8 mouse cellular contexts compared by ENCODE assay signal in genomic region chr11:113439328-113440030, GRCm38 (mm10).
DNase-seq lines count a peak whose midpoint lies in the region; ATAC-seq and TF ChIP-seq lines count a peak whose summit lies in the region.

No protein-coding gene starts in this region.

- peak; percentile 97 for DNase-seq in brain, embryonic 14.5 days (ENCODE audit: low read depth)
- DNase-seq in hindbrain, postnatal 0 days (ENCODE audit: low spot score), result peak; percentile 65
- peak; percentile 94 for DNase-seq in midbrain, embryonic 11.5 days (ENCODE audit: low spot score, missing footprints)
- no peak for DNase-seq in ovary, postnatal 14 days (ENCODE audit: low spot score)
- no peak for DNase-seq in T-cell, adult 2 months (ENCODE audit: low spot score)
- no peak for DNase-seq in heart, postnatal 14 days
- no peak for DNase-seq in gastrocnemius, adult 18-20 months (ENCODE audit: low spot score)

- ATAC-seq in embryonic facial prominence, embryonic 12.5 days (ENCODE audit: insufficient number of reproducible peaks, insufficient read depth, low FRiP score, low TSS enrichment), result peak; percentile 37; the same call in 1 of the 2 replicates
- peak; percentile 87 for ATAC-seq in hindbrain, postnatal 0 days
- peak; percentile 93 for ATAC-seq in midbrain, embryonic 11.5 days (ENCODE audit: low FRiP score)

- H3K4me1 ChIP-seq in embryonic facial prominence, embryonic 12.5 days, result peaks cover 10% of the 10 kb centered on the region; the same call in 1 of the 2 replicates
- H3K4me1 ChIP-seq in hindbrain, postnatal 0 days (ENCODE audit: insufficient read depth, low read length), result no peaks in the 10 kb centered on the region; the same call in 1 of the 2 replicates
- H3K4me1 ChIP-seq in midbrain, embryonic 11.5 days (ENCODE audit: control insufficient read depth, insufficient read depth, low read length), result peaks cover 21% of the 10 kb centered on the region

- no peak for TF ChIP-seq CTCF in brain, embryonic 14.5 days (IDR thresholded peaks at IDR 0.05; ENCODE audit: borderline replicate concordance, extremely low read depth, insufficient read depth, insufficient read length)
- TF ChIP-seq CTCF in hindbrain, postnatal 0 days (IDR thresholded peaks at IDR 0.05; ENCODE audit: low read depth), result no peak

- WGBS in embryonic facial prominence, embryonic 12.5 days, result 40% methylated on average over 20 of the region's 20 CpGs
- WGBS in hindbrain, postnatal 0 days, result 20% methylated on average over 20 of the region's 20 CpGs
- 26% methylated on average over 20 of the region's 20 CpGs for WGBS in midbrain, embryonic 11.5 days

- H3K4me3 ChIP-seq in embryonic facial prominence, embryonic 12.5 days, result no peak overlapping the region
- H3K4me3 ChIP-seq in hindbrain, postnatal 0 days (ENCODE audit: low read length), result no peak overlapping the region
- no peak overlapping the region for H3K4me3 ChIP-seq in midbrain, embryonic 11.5 days (ENCODE audit: low read depth, low read length)

- no peak for TF ChIP-seq POLR2A in brain, embryonic 14.5 days (IDR thresholded peaks at IDR 0.05; ENCODE audit: borderline replicate concordance, extremely low read depth, insufficient read depth, insufficient read length, poor library complexity, severe bottlenecking)

- H3K36me3 ChIP-seq in embryonic facial prominence, embryonic 12.5 days, result no peaks in the 10 kb centered on the region
- H3K36me3 ChIP-seq in hindbrain, postnatal 0 days (ENCODE audit: insufficient read depth, low read length), result no peaks in the 10 kb centered on the region
- H3K36me3 ChIP-seq in midbrain, embryonic 11.5 days (ENCODE audit: control insufficient read depth, insufficient read depth, low read length), result no peaks in the 10 kb centered on the region

- H3K9me3 ChIP-seq in embryonic facial prominence, embryonic 12.5 days, result 0 out of 2 replicates have a peak, but pooled peaks cover 2% of the 10 kb centered on the region
- H3K9me3 ChIP-seq in hindbrain, postnatal 0 days (ENCODE audit: low read length), result peaks cover 3% of the 10 kb centered on the region; the same call in 1 of the 2 replicates
- peaks cover 6% of the 10 kb centered on the region; the same call in 1 of the 2 replicates for H3K9me3 ChIP-seq in midbrain, embryonic 11.5 days (ENCODE audit: control insufficient read depth, low read length)

- no peaks in the 10 kb centered on the region for H3K27me3 ChIP-seq in embryonic facial prominence, embryonic 12.5 days
- H3K27me3 ChIP-seq in hindbrain, postnatal 0 days (ENCODE audit: insufficient read depth, low read length), result no peaks in the 10 kb centered on the region
- H3K27me3 ChIP-seq in midbrain, embryonic 11.5 days (ENCODE audit: control insufficient read depth, insufficient read depth, low read length), result peaks cover 52% of the 10 kb centered on the region

- H3K9ac ChIP-seq in embryonic facial prominence, embryonic 12.5 days, result no peak overlapping the region
- H3K9ac ChIP-seq in hindbrain, postnatal 0 days (replicated peaks; ENCODE audit: low read length), result no peak overlapping the region; the same call in 1 of the 2 replicates
- peak overlapping the region; percentile 55 for H3K9ac ChIP-seq in midbrain, embryonic 11.5 days (ENCODE audit: low read length)

- no peak overlapping the region for H3K4me2 ChIP-seq in embryonic facial prominence, embryonic 12.5 days (replicated peaks)
- H3K4me2 ChIP-seq in hindbrain, postnatal 0 days (ENCODE audit: low read depth, low read length), result no peak overlapping the region
- 0 out of 2 replicates have a peak overlapping the region, but pooled peaks have one; percentile 1 for H3K4me2 ChIP-seq in midbrain, embryonic 11.5 days

- peak overlapping the region; percentile 64 for H3K27ac ChIP-seq in embryonic facial prominence, embryonic 12.5 days
- H3K27ac ChIP-seq in hindbrain, postnatal 0 days, result peak overlapping the region; percentile 72
- H3K27ac ChIP-seq in midbrain, embryonic 11.5 days (ENCODE audit: low read depth, low read length), result peak overlapping the region; percentile 82

- intact Hi-C loops in heart, postnatal 14 days (cut with DNase I), result no loop called here

Comparison
In these comparisons a context has a peak if more than half of its experiments do, and no peak if none do; other contexts are left out.
1. DNase-seq: peak in brain, embryonic 14.5 days (single experiment), hindbrain, postnatal 0 days (single experiment) and midbrain, embryonic 11.5 days (single experiment); none in ovary, postnatal 14 days (single experiment), T-cell, adult 2 months (single experiment), heart, postnatal 14 days (0 of 2) and gastrocnemius, adult 18-20 months (single experiment).
2. ATAC-seq: peak in every context shown above with its lines; median percentile 93 in midbrain, embryonic 11.5 days; 87 in hindbrain, postnatal 0 days; 37 in embryonic facial prominence, embryonic 12.5 days.
3. Peak in every context shown above with its lines, with median percentiles within 50 percentile points of each other: H3K27ac ChIP-seq.